Mouse (Mus musculus) small intestine, adult 2 months (tissue): Measurements from ENCODE around the gene Pkp4.

Experiments
- CTCF ChIP-seq: fragments of 200-500 bp; IDR thresholded peaks from 2 replicates; pipeline ENCODE4 v1.5.1; 2012; ENCODE audit warnings: low read depth, mild to moderate bottlenecking, control low read depth, inconsistent platforms, low read length, moderate library complexity, mixed read lengths; ENCODE audit not compliant: insufficient replicate concordance, insufficient read length; ENCODE audit errors: extremely low read depth
- POLR2A ChIP-seq: fragments of 200-500 bp; IDR thresholded peaks from 2 replicates; pipeline ENCODE4 v1.6.1; 2012; ENCODE audit warnings: low read depth, mild to moderate bottlenecking, control low read depth, inconsistent platforms, low read length, moderate library complexity

- TF ChIP-seq CTCF (no peak), POLR2A (no peak)
Measured at GRCm38 (mm10) chr2:59287630-59288029, 127.0 kb downstream of the Pkp4 start.
